10 mouse cellular contexts compared by ENCODE assay signal in the genomic region with DNA sequence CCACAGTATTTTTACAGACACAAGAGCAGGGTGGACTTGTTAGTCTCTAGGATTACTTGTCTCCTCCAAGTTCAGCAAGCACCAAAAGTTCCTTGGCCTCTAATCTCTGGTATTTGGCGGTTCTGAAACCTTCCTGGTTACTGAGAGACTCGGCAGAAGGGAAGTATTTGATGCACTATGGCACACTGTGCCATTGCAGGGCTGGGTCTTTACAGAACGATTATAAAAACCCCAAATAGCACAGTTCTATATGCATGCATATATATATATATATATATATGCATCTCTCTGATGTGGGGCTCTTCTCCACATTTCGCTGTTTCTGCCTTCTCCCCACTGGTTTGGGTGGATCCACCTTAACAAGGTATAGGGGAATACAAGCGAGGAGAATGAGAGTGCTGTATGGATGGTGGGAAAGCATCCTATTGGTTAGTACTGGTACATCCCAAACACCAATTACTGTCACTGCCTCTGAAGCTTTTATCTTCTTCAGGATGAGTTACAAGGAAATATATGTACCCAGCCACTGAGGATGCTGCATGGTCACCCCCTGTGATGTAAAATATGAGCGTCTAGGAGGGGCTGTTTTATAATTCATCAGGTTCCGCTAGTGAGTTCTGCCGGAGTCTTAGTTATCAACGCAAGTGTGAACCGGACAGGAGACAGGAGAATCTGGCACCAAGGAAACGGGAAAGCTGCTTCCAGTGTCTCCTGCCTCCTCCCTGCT.
DNase-seq lines count a peak whose midpoint lies in the region; ATAC-seq and TF ChIP-seq lines count a peak whose summit lies in the region.
"Had no signal": no experiment of that assay in that cellular context is flagged by ENCODE, and none has a peak within 500 bp of the region (broad histone marks: within the 10 kb centered on the region; RNA-seq: fewer than 3 reads in every experiment).

No protein-coding gene starts in this region.

- no peak for TF ChIP-seq CTCF in cerebellum, adult 2 months (IDR thresholded peaks at IDR 0.05; ENCODE audit: borderline replicate concordance, insufficient read depth, low read depth, low read length)

- H3K4me2 ChIP-seq in forebrain, embryonic 15.5 days (replicated peaks), result peak overlapping the region; percentile 54
- H3K4me2 ChIP-seq: heart, embryonic 15.5 days had no signal

- H3K9me3 ChIP-seq in forebrain, embryonic 15.5 days, result no peaks in the 10 kb centered on the region
- no peaks in the 10 kb centered on the region for H3K9me3 ChIP-seq in midbrain, embryonic 10.5 days (replicated peaks)
- H3K9me3 ChIP-seq: G1E; heart, embryonic 15.5 days had no signal

- H3K27ac ChIP-seq in cerebellum, adult 2 months (ENCODE audit: insufficient read depth, low read length), result peak overlapping the region; percentile 81
- H3K27ac ChIP-seq in forebrain, embryonic 15.5 days (replicated peaks), result peak overlapping the region; percentile 73
- H3K27ac ChIP-seq in midbrain, embryonic 10.5 days (replicated peaks), result peak overlapping the region; percentile 61
- H3K27ac ChIP-seq: heart, embryonic 15.5 days had no signal

- H3K27me3 ChIP-seq in cerebellum, adult 2 months (ENCODE audit: control insufficient read depth, insufficient read depth, low read length), result no peaks in the 10 kb centered on the region
- no peaks in the 10 kb centered on the region for H3K27me3 ChIP-seq in forebrain, embryonic 15.5 days
- H3K27me3 ChIP-seq in midbrain, embryonic 10.5 days (ENCODE audit: low read depth, poor library complexity, severe bottlenecking), result no peaks in the 10 kb centered on the region
- H3K27me3 ChIP-seq: heart, embryonic 15.5 days had no signal

- peak; percentile 83 for DNase-seq in brain, adult 2 months (ENCODE audit: low read depth, low spot score)
- peak; percentile 74 to 78 for DNase-seq in cerebellum, adult 2 months
- no peak for DNase-seq in midbrain, embryonic 10.5 days (ENCODE audit: low spot score)
- DNase-seq in spleen, adult 12 weeks (ENCODE audit: low spot score), result no peak
- DNase-seq in layer of hippocampus, adult 9-10 months (ENCODE audit: low spot score), result no peak
- no peak for DNase-seq in kidney, adult 18-20 months

- H3K9ac ChIP-seq in forebrain, embryonic 15.5 days (replicated peaks), result peak overlapping the region; percentile 50
- H3K9ac ChIP-seq: heart, embryonic 15.5 days had no signal

- H3K4me3 ChIP-seq in cerebellum, adult 2 months (replicated peaks; ENCODE audit: insufficient read depth, low read depth, low read length), result peak overlapping the region; percentile 94
- peak overlapping the region; percentile 50 for H3K4me3 ChIP-seq in forebrain, embryonic 15.5 days
- peak overlapping the region; percentile 47 for H3K4me3 ChIP-seq in midbrain, embryonic 10.5 days
- H3K4me3 ChIP-seq: heart, embryonic 15.5 days had no signal

- TF ChIP-seq POLR2A in cerebellum, adult 2 months (IDR thresholded peaks at IDR 0.05; ENCODE audit: borderline replicate concordance, insufficient read depth, low read length), result peak; percentile 54; the same call in 1 of the 2 replicates

- 8% methylated on average over 11 of the region's 11 CpGs for WGBS in cerebellum, adult 2 months
- 38% methylated on average over 11 of the region's 11 CpGs for WGBS in forebrain, embryonic 15.5 days
- WGBS in midbrain, embryonic 10.5 days, result 69% methylated on average over 11 of the region's 11 CpGs

- peak; percentile 90 for ATAC-seq in forebrain, embryonic 15.5 days (replicated peaks)
- no peak for ATAC-seq in megakaryocyte, adult 5-6 weeks (ENCODE audit: poor library complexity, severe bottlenecking)

- H3K36me3 ChIP-seq in forebrain, embryonic 15.5 days, result no peaks in the 10 kb centered on the region
- no peaks in the 10 kb centered on the region for H3K36me3 ChIP-seq in midbrain, embryonic 10.5 days
- H3K36me3 ChIP-seq: G1E; heart, embryonic 15.5 days had no signal

- peaks cover 3% of the 10 kb centered on the region; the same call in 1 of the 2 replicates for H3K4me1 ChIP-seq in cerebellum, adult 2 months (ENCODE audit: control insufficient read depth, insufficient read depth, low read length)
- H3K4me1 ChIP-seq in forebrain, embryonic 15.5 days, result peaks cover 11% of the 10 kb centered on the region
- H3K4me1 ChIP-seq in midbrain, embryonic 10.5 days, result peaks cover 29% of the 10 kb centered on the region
- H3K4me1 ChIP-seq: heart, embryonic 15.5 days had no signal

Comparison
In these comparisons a context has a peak if more than half of its experiments do, and no peak if none do; other contexts are left out.
1. DNase-seq: peak in brain, adult 2 months (single experiment) and cerebellum, adult 2 months (2 of 2); none in midbrain, embryonic 10.5 days (single experiment), spleen, adult 12 weeks (single experiment), layer of hippocampus, adult 9-10 months (single experiment) and kidney, adult 18-20 months (single experiment).
2. Peak in every context shown above with its lines, with median percentiles within 50 percentile points of each other: H3K27ac ChIP-seq and H3K4me3 ChIP-seq.